Mouse (Mus musculus): ENCODE data around the gene Ptbp2. TPM values are rescaled to one million over a fixed set of nuclear protein-coding genes. Genes with fewer than 3 reads are reported as not detected.

Ptbp2 gene
- polyA plus RNA-seq, 1 experiment: 8.4 TPM

- Histone ChIP-seq H3K4me3 (no peak overlapping the region), H3K27me3 (ENCODE audit: control insufficient read depth, insufficient read depth, insufficient read length) (no peaks in the 10 kb centered on the region), H3K36me3 (ENCODE audit: control insufficient read depth, insufficient read depth) (no peaks in the 10 kb centered on the region), H3K79me2 (ENCODE audit: control insufficient read depth, insufficient read depth) (peaks cover 87% of the 10 kb centered on the region), H3K4me2 (ENCODE audit: low read depth) (no peak overlapping the region), H3ac (ENCODE audit: control insufficient read depth, insufficient read length) (no peak overlapping the region)
- no peak for TF ChIP-seq REST (IDR thresholded peaks at IDR 0.05; ENCODE audit: insufficient read depth, insufficient read length)
- no peak for TF ChIP-seq TCF3 (IDR thresholded peaks at IDR 0.05; ENCODE audit: insufficient read length, low read depth)
- no peak for TF ChIP-seq POLR2AphosphoS2 (IDR thresholded peaks at IDR 0.05; ENCODE audit: insufficient read length, low read depth)
- no peak for TF ChIP-seq TCF12 (IDR thresholded peaks at IDR 0.05; ENCODE audit: insufficient read depth, poor library complexity, severe bottlenecking)
- no peak for TF ChIP-seq USF1 (IDR thresholded peaks at IDR 0.05; ENCODE audit: low read depth)
- no peak for TF ChIP-seq MAX (IDR thresholded peaks at IDR 0.05; ENCODE audit: low read depth)
Measured at GRCm38 (mm10) chr3:119776129-119776528, 8.1 kb downstream of the Ptbp2 start.

- no peak overlapping the region for H3ac ChIP-seq (ENCODE audit: control insufficient read depth, insufficient read length)
- no peak overlapping the region for H3K4me3 ChIP-seq
- H3K36me3 ChIP-seq (ENCODE audit: control insufficient read depth, insufficient read depth): no peaks in the 10 kb centered on the region
- TF ChIP-seq TCF12 (IDR thresholded peaks at IDR 0.05; ENCODE audit: insufficient read depth, poor library complexity, severe bottlenecking): no peak
- no peak overlapping the region for H3K4me2 ChIP-seq (ENCODE audit: low read depth)
- no peaks in the 10 kb centered on the region for H3K27me3 ChIP-seq (ENCODE audit: control insufficient read depth, insufficient read depth, insufficient read length)
- H3K79me2 ChIP-seq (ENCODE audit: control insufficient read depth, insufficient read depth): peaks cover 87% of the 10 kb centered on the region
Measured at GRCm38 (mm10) chr3:119772789-119773188, 11.5 kb downstream of the Ptbp2 start.

- no peaks in the 10 kb centered on the region for H3K27me3 ChIP-seq (ENCODE audit: control insufficient read depth, insufficient read depth, insufficient read length)
- peaks cover 90% of the 10 kb centered on the region for H3K79me2 ChIP-seq (ENCODE audit: control insufficient read depth, insufficient read depth)
- TF ChIP-seq CEBPB (IDR thresholded peaks at IDR 0.05; ENCODE audit: insufficient read depth, poor library complexity, severe bottlenecking) (no peak), MYOG (IDR thresholded peaks at IDR 0.05; ENCODE audit: control insufficient read depth in 1 of 3, insufficient read depth in 1 of 3, insufficient read length in 2 of 3, low read depth in 2 of 3) (no peak), MAX (IDR thresholded peaks at IDR 0.05; ENCODE audit: low read depth) (no peak), POLR2A (IDR thresholded peaks at IDR 0.05; ENCODE audit: insufficient read length, low read depth) (no peak), TCF12 (IDR thresholded peaks at IDR 0.05; ENCODE audit: insufficient read depth, poor library complexity, severe bottlenecking) (no peak), TCF3 (IDR thresholded peaks at IDR 0.05; ENCODE audit: insufficient read length, low read depth) (no peak), E2F4 (IDR thresholded peaks at IDR 0.05; ENCODE audit: insufficient read depth) (no peak), MYOD1 (IDR thresholded peaks at IDR 0.05; ENCODE audit: control insufficient read depth in 1 of 3, insufficient read length in 2 of 3, low read depth in 2 of 3) (no peak), POLR2AphosphoS2 (IDR thresholded peaks at IDR 0.05; ENCODE audit: insufficient read length, low read depth) (no peak)
- no peak overlapping the region for H3ac ChIP-seq (ENCODE audit: control insufficient read depth, insufficient read length)
- H3K4me3 ChIP-seq: no peak overlapping the region
- no peak overlapping the region for H3K4me2 ChIP-seq (ENCODE audit: low read depth)
- peaks cover 24% of the 10 kb centered on the region for H3K36me3 ChIP-seq (ENCODE audit: control insufficient read depth, insufficient read depth)
Measured at GRCm38 (mm10) chr3:119763772-119764171, 20.5 kb downstream of the Ptbp2 start.

GRCm38 (mm10) chr3:119761732-119762131 lies 22.5 kb downstream of the Ptbp2 start:
- Histone ChIP-seq H3K27me3 (ENCODE audit: control insufficient read depth, insufficient read depth, insufficient read length) (no peaks in the 10 kb centered on the region), H3ac (ENCODE audit: control insufficient read depth, insufficient read length) (no peak overlapping the region), H3K36me3 (ENCODE audit: control insufficient read depth, insufficient read depth) (peaks cover 24% of the 10 kb centered on the region), H3K4me3 (no peak overlapping the region), H3K79me2 (ENCODE audit: control insufficient read depth, insufficient read depth) (peaks cover 80% of the 10 kb centered on the region), H3K4me2 (ENCODE audit: low read depth) (no peak overlapping the region)
- TF ChIP-seq MYOD1 (IDR thresholded peaks at IDR 0.05; ENCODE audit: control insufficient read depth in 1 of 3, insufficient read length in 2 of 3, low read depth in 2 of 3) (no peak), E2F4 (IDR thresholded peaks at IDR 0.05; ENCODE audit: insufficient read depth) (no peak)

- Histone ChIP-seq H3ac (ENCODE audit: control insufficient read depth, insufficient read length) (no peak overlapping the region), H3K27me3 (ENCODE audit: control insufficient read depth, insufficient read depth, insufficient read length) (no peaks in the 10 kb centered on the region), H3K4me2 (ENCODE audit: low read depth) (no peak overlapping the region), H3K4me3 (no peak overlapping the region), H3K36me3 (ENCODE audit: control insufficient read depth, insufficient read depth) (peaks cover 12% of the 10 kb centered on the region), H3K79me2 (ENCODE audit: control insufficient read depth, insufficient read depth) (peaks cover 75% of the 10 kb centered on the region)
- TF ChIP-seq POLR2A (IDR thresholded peaks at IDR 0.05; ENCODE audit: insufficient read length, low read depth) (no peak), SRF (IDR thresholded peaks at IDR 0.05; ENCODE audit: control insufficient read depth, insufficient read length, low read depth) (no peak), POLR2AphosphoS2 (IDR thresholded peaks at IDR 0.05; ENCODE audit: insufficient read length, low read depth) (no peak), E2F4 (IDR thresholded peaks at IDR 0.05; ENCODE audit: insufficient read depth) (no peak), MYOD1 (IDR thresholded peaks at IDR 0.05; ENCODE audit: control insufficient read depth in 1 of 3, insufficient read length in 2 of 3, low read depth in 2 of 3) (no peak), MYOG (IDR thresholded peaks at IDR 0.05; ENCODE audit: control insufficient read depth in 1 of 3, insufficient read depth in 1 of 3, insufficient read length in 2 of 3, low read depth in 2 of 3) (no peak), TCF12 (IDR thresholded peaks at IDR 0.05; ENCODE audit: insufficient read depth, poor library complexity, severe bottlenecking) (no peak), TCF3 (IDR thresholded peaks at IDR 0.05; ENCODE audit: insufficient read length, low read depth) (no peak), REST (IDR thresholded peaks at IDR 0.05; ENCODE audit: insufficient read depth, insufficient read length) (no peak), USF1 (IDR thresholded peaks at IDR 0.05; ENCODE audit: low read depth) (no peak), MAX (IDR thresholded peaks at IDR 0.05; ENCODE audit: low read depth) (no peak), CEBPB (IDR thresholded peaks at IDR 0.05; ENCODE audit: insufficient read depth, poor library complexity, severe bottlenecking) (no peak)
Measured at GRCm38 (mm10) chr3:119753791-119754190, 30.5 kb downstream of the Ptbp2 start.
